Mouse (Mus musculus) midbrain, embryonic 10.5 days (tissue): ENCODE measurements around the gene Mapk14. TPM values are rescaled to one million over a fixed set of nuclear protein-coding genes. Genes with fewer than 3 reads are reported as not detected.
"Not testable (repeated sequence)": the region's sequence is repeated elsewhere in the genome, so short reads cannot be mapped to it uniquely, and the experiment has no call there.

ENCODE experiments used
- DNase-seq: peaks from one replicate; pipeline ENCODE4 v3.0.0-alpha.2; 2017; ENCODE audit warnings: low spot score
- H3K27ac ChIP-seq: fragments of 300-500 bp; sonication (generic); replicated peaks from 2 replicates; pipeline ENCODE4 v1.5.1; 2016; ENCODE audit warnings: mild to moderate bottlenecking
- H3K27me3 ChIP-seq: fragments of 300-500 bp; sonication (generic); 2 replicates; pipeline ENCODE4 v1.6.1; 2016; ENCODE audit warnings: low read depth, mild to moderate bottlenecking; ENCODE audit not compliant: poor library complexity, severe bottlenecking
- H3K36me3 ChIP-seq: fragments of 300-500 bp; sonication (generic); 2 replicates; pipeline ENCODE4 v1.6.1; 2016; ENCODE audit warnings: mild to moderate bottlenecking, moderate library complexity
- H3K4me1 ChIP-seq: fragments of 300-500 bp; sonication (generic); 2 replicates; pipeline ENCODE4 v1.6.1; 2016
- H3K4me3 ChIP-seq: fragments of 300-500 bp; sonication (generic); 2 replicates; pipeline ENCODE4 v1.5.1; 2016; ENCODE audit warnings: mild to moderate bottlenecking, moderate library complexity
- H3K9me3 ChIP-seq: fragments of 300-500 bp; sonication (generic); replicated peaks from 2 replicates; pipeline ENCODE4 v1.6.1; 2016; ENCODE audit warnings: mild to moderate bottlenecking
- WGBS: fragments of 180-500 bp; shearing (Covaris S2); methylation state at CpG from one replicate; pipeline ENCODE4 v1.1.7; 2016; 5-methylcytosine and 5-hydroxymethylcytosine counted together
- polyA plus RNA-seq: library from polyadenylated mRNA; unstranded; fragments of >200 nt; fragmentation: Nextera tagmentation; extraction: Ambion mirVana; gene quantifications from 2 replicates; pipeline ENCODE4 v1.2.1, GENCODE M21; 2016

Gene Mapk14
- polyA plus RNA-seq, 1 experiment from 2014 or later, result 40.7 TPM

- no peaks in the 10 kb centered on the region for H3K4me1 ChIP-seq
- WGBS, result 76% methylated on average over 8 of the region's 8 CpGs
- H3K27ac ChIP-seq, result no peak overlapping the region
- DNase-seq, result no peak
- H3K9me3 ChIP-seq, result no peaks in the 10 kb centered on the region
- H3K36me3 ChIP-seq, result no peaks in the 10 kb centered on the region
- no peak overlapping the region for H3K4me3 ChIP-seq
- no peaks in the 10 kb centered on the region for H3K27me3 ChIP-seq
Measured at GRCm38 (mm10) chr17:28760736-28761312, 69.7 kb downstream of the Mapk14 start.

GRCm38 (mm10) chr17:28761871-28762270, 70.7 kb downstream of the Mapk14 start:
- Histone ChIP-seq H3K4me3 (no peak overlapping the region), H3K27ac (no peak overlapping the region), H3K9me3 (no peaks in the 10 kb centered on the region), H3K4me1 (no peaks in the 10 kb centered on the region), H3K27me3 (no peaks in the 10 kb centered on the region; the same call in 1 of the 2 replicates), H3K36me3 (no peaks in the 10 kb centered on the region)
- DNase-seq, result peak; percentile 63
- whole genome bisulfite sequencing, result 17% methylated on average over 3 of the region's 3 CpGs

- H3K4me3 ChIP-seq, result no peak overlapping the region
- H3K4me1 ChIP-seq, result peaks cover 19% of the 10 kb centered on the region
- no peak for DNase-seq
- peaks cover 36% of the 10 kb centered on the region for H3K27me3 ChIP-seq
- 75% methylated on average over 3 of the region's 3 CpGs for WGBS
- no peaks in the 10 kb centered on the region for H3K36me3 ChIP-seq
- no peaks in the 10 kb centered on the region for H3K9me3 ChIP-seq
- no peak overlapping the region for H3K27ac ChIP-seq
Measured at GRCm38 (mm10) chr17:28766203-28766602, 75.1 kb downstream of the Mapk14 start.

- H3K4me3 ChIP-seq, result no peak overlapping the region
- no peak for DNase-seq
- peaks cover 43% of the 10 kb centered on the region for H3K27me3 ChIP-seq
- peaks cover 19% of the 10 kb centered on the region for H3K4me1 ChIP-seq
- 81% methylated on average over 11 of the region's 11 CpGs for WGBS
- H3K27ac ChIP-seq, result no peak overlapping the region
- H3K9me3 ChIP-seq, result no peaks in the 10 kb centered on the region
- no peaks in the 10 kb centered on the region for H3K36me3 ChIP-seq
Measured at GRCm38 (mm10) chr17:28766781-28767515, 75.8 kb downstream of the Mapk14 start.

GRCm38 (mm10) chr17:28769121-28769874, 78.2 kb downstream of the Mapk14 start, which contains the start of gene Mapk13:
Mapk13 (plus strand) TSS chr17:28769297.
- peak within 1 kb of the TSS; percentile 52; the same call in 1 of the 2 replicates for H3K27ac ChIP-seq
- 3% methylated on average over 57 of the region's 58 CpGs for WGBS
- peaks cover 47% of the 10 kb centered on the region for H3K27me3 ChIP-seq
- 0 out of 2 replicates have a peak, but pooled peaks cover 2% of the 10 kb centered on the region for H3K9me3 ChIP-seq
- peak; percentile 38 for DNase-seq
- no peaks in the 10 kb centered on the region for H3K36me3 ChIP-seq
- H3K4me1 ChIP-seq, result peaks cover 19% of the 10 kb centered on the region
- peak within 1 kb of the TSS; percentile 58 for H3K4me3 ChIP-seq

GRCm38 (mm10) chr17:28769875-28770421, 78.8 kb downstream of the Mapk14 start:
- peak overlapping the region; percentile 58 for H3K4me3 ChIP-seq
- H3K27ac ChIP-seq, result peak overlapping the region; percentile 52; the same call in 1 of the 2 replicates
- H3K4me1 ChIP-seq, result peaks cover 19% of the 10 kb centered on the region
- DNase-seq, result peak; percentile 51
- H3K36me3 ChIP-seq, result no peaks in the 10 kb centered on the region
- H3K27me3 ChIP-seq, result peaks cover 47% of the 10 kb centered on the region
- 0 out of 2 replicates have a peak, but pooled peaks cover 3% of the 10 kb centered on the region for H3K9me3 ChIP-seq
- 9% methylated on average over 24 of the region's 24 CpGs for WGBS

GRCm38 (mm10) chr17:28771289-28771688, 80.2 kb downstream of the Mapk14 start:
- DNase-seq, result no peak
- H3K27me3 ChIP-seq, result peaks cover 47% of the 10 kb centered on the region
- peaks cover 19% of the 10 kb centered on the region for H3K4me1 ChIP-seq
- 0 out of 2 replicates have a peak, but pooled peaks cover 3% of the 10 kb centered on the region for H3K9me3 ChIP-seq
- H3K27ac ChIP-seq, result no peak overlapping the region
- WGBS, result 89% methylated on average over 5 of the region's 5 CpGs
- H3K36me3 ChIP-seq, result no peaks in the 10 kb centered on the region
- H3K4me3 ChIP-seq, result no peak overlapping the region

- not testable (repeated sequence) for H3K36me3 ChIP-seq, DNase-seq, H3K27ac ChIP-seq, H3K4me3 ChIP-seq, H3K9me3 ChIP-seq
- peaks cover 13% of the 10 kb centered on the region for H3K4me1 ChIP-seq
- WGBS, result 95% methylated on average over 9 of the region's 9 CpGs
- H3K27me3 ChIP-seq, result peaks cover 30% of the 10 kb centered on the region
Measured at GRCm38 (mm10) chr17:28774303-28774702, 83.2 kb downstream of the Mapk14 start.

GRCm38 (mm10) chr17:28775161-28775560, 84.0 kb downstream of the Mapk14 start:
- 0 out of 2 replicates have a peak, but pooled peaks cover 3% of the 10 kb centered on the region for H3K9me3 ChIP-seq
- no peaks in the 10 kb centered on the region for H3K36me3 ChIP-seq
- no peak overlapping the region for H3K4me3 ChIP-seq
- H3K27ac ChIP-seq, result no peak overlapping the region
- DNase-seq, result no peak
- 88% methylated on average over 4 of the region's 4 CpGs for WGBS
- peaks cover 21% of the 10 kb centered on the region for H3K27me3 ChIP-seq
- peaks cover 5% of the 10 kb centered on the region for H3K4me1 ChIP-seq

- H3K9me3 ChIP-seq, result 0 out of 2 replicates have a peak, but pooled peaks cover 3% of the 10 kb centered on the region
- no peak overlapping the region for H3K4me3 ChIP-seq
- 86% methylated on average over 3 of the region's 3 CpGs for WGBS
- H3K4me1 ChIP-seq, result 0 out of 2 replicates have a peak, but pooled peaks cover 4% of the 10 kb centered on the region
- no peak overlapping the region for H3K27ac ChIP-seq
- DNase-seq, result no peak
- peaks cover 5% of the 10 kb centered on the region; the same call in 1 of the 2 replicates for H3K27me3 ChIP-seq
- no peaks in the 10 kb centered on the region for H3K36me3 ChIP-seq
Measured at GRCm38 (mm10) chr17:28776817-28777216, 85.7 kb downstream of the Mapk14 start.

GRCm38 (mm10) chr17:28777231-28778005, 86.3 kb downstream of the Mapk14 start:
- H3K27me3 ChIP-seq, result no peaks in the 10 kb centered on the region
- H3K9me3 ChIP-seq, result 0 out of 2 replicates have a peak, but pooled peaks cover 3% of the 10 kb centered on the region
- no peak for DNase-seq
- no peak overlapping the region for H3K4me3 ChIP-seq
- H3K4me1 ChIP-seq, result 0 out of 2 replicates have a peak, but pooled peaks cover 4% of the 10 kb centered on the region
- no peak overlapping the region for H3K27ac ChIP-seq
- H3K36me3 ChIP-seq, result no peaks in the 10 kb centered on the region
- 89% methylated on average over 16 of the region's 16 CpGs for WGBS
